Mouse (Mus musculus): Measurements from ENCODE around the gene Ndufb10.
A peak's percentile ranks its signal among the peaks of the same experiment; 100 is the strongest.

The Ndufb10 gene

GRCm38 (mm10) chr17:24705821-24706220, 18.5 kb downstream of the Ndufb10 start:
- DNase-seq: peak in 1 of 2 experiments; percentile 33

- no peak for DNase-seq
These were observed 23.0 kb downstream of the Ndufb10 start for GRCm38 (mm10) chr17:24701251-24701650.

- DNase-seq: peak in 1 of 2 experiments; percentile 34
These were observed 24.8 kb downstream of the Ndufb10 start for GRCm38 (mm10) chr17:24699473-24699872.

- no peak for DNase-seq
These were observed 25.6 kb downstream of the Ndufb10 start for GRCm38 (mm10) chr17:24698715-24699114.

GRCm38 (mm10) chr17:24697985-24698384, 26.3 kb downstream of the Ndufb10 start:
- DNase-seq: peak in 1 of 2 experiments; percentile 52

GRCm38 (mm10) chr17:24696011-24696697, 28.1 kb downstream of the Ndufb10 start, which contains the start of the genes Gfer and Noxo1:
Gfer (minus strand) TSS chr17:24696156.
Noxo1 (plus strand) TSS chr17:24696234.
- peak; percentile 88 to 95 for DNase-seq

- peak in 1 of 2 experiments; percentile 28 for DNase-seq
These were observed 28.8 kb downstream of the Ndufb10 start for GRCm38 (mm10) chr17:24695326-24696010.

- no peak for DNase-seq
These were observed 31.9 kb downstream of the Ndufb10 start for GRCm38 (mm10) chr17:24692385-24692784.

- DNase-seq: no peak
These were observed 34.8 kb downstream of the Ndufb10 start, which contains the start of gene Syngr3 for GRCm38 (mm10) chr17:24689251-24690081. Syngr3 (minus strand) TSS chr17:24689955.

- no peak for DNase-seq
These were observed 36.7 kb downstream of the Ndufb10 start for GRCm38 (mm10) chr17:24687599-24687998.

- peak; percentile 76 to 81 for DNase-seq
These were observed 37.1 kb downstream of the Ndufb10 start for GRCm38 (mm10) chr17:24687146-24687595.

GRCm38 (mm10) chr17:24686514-24686913, 37.8 kb downstream of the Ndufb10 start:
- DNase-seq: peak; percentile 71 to 72

GRCm38 (mm10) chr17:24677500-24678080, 46.7 kb downstream of the Ndufb10 start:
- DNase-seq: no peak

- DNase-seq: no peak
These were observed 47.4 kb downstream of the Ndufb10 start for GRCm38 (mm10) chr17:24676877-24677276.

- peak; percentile 70 to 82 for DNase-seq
These were observed 48.1 kb downstream of the Ndufb10 start for GRCm38 (mm10) chr17:24676187-24676586.

- DNase-seq: no peak
These were observed 50.0 kb downstream of the Ndufb10 start for GRCm38 (mm10) chr17:24674277-24674676.

GRCm38 (mm10) chr17:24672141-24672540, 52.1 kb downstream of the Ndufb10 start:
- peak; percentile 62 to 87 for DNase-seq

All from kidney, postnatal 25 days (tissue).